Mouse (Mus musculus) gastrocnemius, adult 18-20 months (tissue): ENCODE data around the gene Prss35. TPM values are rescaled to one million over a fixed set of nuclear protein-coding genes. Genes with fewer than 3 reads are reported as not detected.

ENCODE experiments used
- DNase-seq: peaks from one replicate; pipeline ENCODE4 v3.0.0; 2021; ENCODE audit warnings: low spot score
- total RNA-seq, 2 experiments: library from RNA; stranded (reverse); gene quantifications; 2 replicates each; pipeline ENCODE4 v1.2.3; 2021

The Prss35 gene
- total RNA-seq, 2 experiments from 2014 or later = 0.12 TPM; not detected in 1

- DNase-seq = no peak
These were observed 54.7 kb downstream of the Prss35 start for GRCm38 (mm10) chr9:86798129-86798528.

DNA sequence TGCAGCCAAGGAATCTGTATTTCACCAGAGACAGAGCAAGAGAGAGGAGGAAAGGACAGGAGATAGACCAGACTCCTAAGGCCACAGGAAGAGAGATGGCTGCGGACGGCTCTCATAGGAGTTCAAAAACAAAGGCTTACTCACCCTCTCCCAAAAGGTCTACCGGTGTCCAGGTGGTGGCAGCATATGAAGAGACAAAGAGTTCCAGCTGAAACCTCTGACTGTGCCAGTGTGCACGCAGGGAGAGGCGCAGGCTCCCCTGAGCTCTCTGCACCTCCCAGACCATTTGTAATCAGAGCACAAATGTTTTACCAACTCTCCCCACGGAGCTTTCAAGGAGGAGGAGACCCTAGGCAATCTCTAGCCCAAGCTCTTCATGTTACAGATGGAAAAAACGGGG, 55.2 kb downstream of the Prss35 start:
- no peak for DNase-seq

- DNase-seq = no peak
These were observed 55.6 kb downstream of the Prss35 start for GRCm38 (mm10) chr9:86799099-86799498.

DNA sequence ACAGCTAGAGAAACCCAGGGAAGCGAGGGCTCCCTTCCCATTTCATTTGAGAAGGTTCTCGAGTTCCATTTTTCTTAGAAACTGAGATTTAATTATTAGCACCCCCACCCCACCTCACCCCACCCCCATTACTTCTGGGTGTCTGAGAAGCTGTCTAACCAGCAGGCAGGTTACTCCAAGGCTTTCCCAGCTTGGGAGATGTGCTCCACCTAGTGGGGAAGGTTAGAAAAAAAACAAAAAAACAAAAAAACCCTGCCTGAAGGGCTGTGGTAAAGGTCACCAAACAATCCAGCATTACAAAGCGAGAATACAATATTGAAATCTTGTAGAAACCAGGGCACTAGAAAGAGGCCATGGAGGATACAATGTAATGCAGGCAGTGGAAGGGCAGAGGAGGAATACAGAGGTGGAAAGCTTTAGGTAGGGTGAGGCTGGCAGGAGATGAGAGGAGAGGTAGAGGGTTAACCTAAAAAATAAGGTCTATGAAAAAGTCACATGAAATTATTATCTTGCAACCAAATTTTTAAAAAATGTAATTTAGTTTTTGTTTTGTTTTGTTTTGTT, 57.2 kb downstream of the Prss35 start:
- DNase-seq = peak; percentile 3

Other genes with a start within 250 kb of the Prss35 start
- gene Pgm3, start 171.8 kb upstream of the Prss35 start, total RNA-seq = 1 to 10 TPM; 3.3 to 4.6 TPM
- gene Rwdd2a, start 171.7 kb upstream of the Prss35 start, total RNA-seq = under 1 TPM; 0.28 to 0.34 TPM
- gene Me1, start 47.7 kb upstream of the Prss35 start, total RNA-seq = 100 to 1,000 TPM; 189 to 224 TPM
- gene Snap91, start 137.0 kb downstream of the Prss35 start, total RNA-seq = under 1 TPM in 1 of 2 experiments, not detected in 1; 0.40 TPM